Mouse (Mus musculus) heart, embryonic 16.5 days (tissue): ENCODE measurements at regions not wholly inside any gene's neighbourhood (a gene's known extent, or its start where the extent isn't known, plus 50 kb on each side); places are given as distances from the start of the nearest gene placed in this dataset.

Experiments
- ATAC-seq: fragments of 200-750 bp; cut with Nextera tagmentation; replicated peaks from 2 replicates; pipeline ENCODE4 v1.8.0; 2017; ENCODE audit warnings: moderate number of reproducible peaks; ENCODE audit not compliant: insufficient read depth, low FRiP score; ENCODE audit errors: extremely low read depth
- H3K27ac ChIP-seq: fragments of 300-500 bp; sonication (generic); 2 replicates; pipeline ENCODE4 v1.5.1; 2014; ENCODE audit warnings: mild to moderate bottlenecking, low read length, control low read depth, moderate library complexity
- H3K27me3 ChIP-seq: fragments of 300-500 bp; sonication (generic); 2 replicates; pipeline ENCODE4 v1.6.1; 2014; ENCODE audit warnings: low read length, mixed read lengths; ENCODE audit not compliant: control insufficient read depth, insufficient read depth
- H3K36me3 ChIP-seq: fragments of 300-500 bp; sonication (generic); 2 replicates; pipeline ENCODE4 v1.6.1; 2014; ENCODE audit not compliant: control insufficient read depth, insufficient read depth
- H3K4me1 ChIP-seq: fragments of 300-500 bp; sonication (generic); 2 replicates; pipeline ENCODE4 v1.6.1; 2014; ENCODE audit warnings: low read length, mixed read lengths; ENCODE audit not compliant: control insufficient read depth, insufficient read depth
- H3K4me2 ChIP-seq: fragments of 300-500 bp; sonication (generic); 2 replicates; pipeline ENCODE4 v1.6.1; 2014; ENCODE audit warnings: low read depth, mild to moderate bottlenecking, control low read depth, low read length
- H3K4me3 ChIP-seq: fragments of 300-500 bp; sonication (generic); 2 replicates; pipeline ENCODE4 v1.5.1; 2014; ENCODE audit warnings: mild to moderate bottlenecking, control low read depth, low read length
- H3K9ac ChIP-seq: fragments of 300-500 bp; sonication (generic); 2 replicates; pipeline ENCODE4 v1.6.1; 2014; ENCODE audit warnings: low read length, control low read depth
- H3K9me3 ChIP-seq: fragments of 300-500 bp; sonication (generic); replicated peaks from 2 replicates; pipeline ENCODE4 v1.6.1; 2016; ENCODE audit warnings: low read length; ENCODE audit not compliant: control insufficient read depth
- whole genome bisulfite sequencing: fragments of 180-500 bp; shearing (Covaris S2); extraction: QIAGEN DNeasy Blood & Tissue Kit; methylation state at CpG from one replicate; pipeline ENCODE4 v1.1.7; 2014; 5-methylcytosine and 5-hydroxymethylcytosine counted together

GRCm38 (mm10) chr12:73434684-73435083 is 111.5 kb downstream of the Tmem30b start:
- ATAC-seq = no peak
- no peaks in the 10 kb centered on the region for H3K4me1 ChIP-seq
- no peaks in the 10 kb centered on the region for H3K36me3 ChIP-seq
- no peaks in the 10 kb centered on the region for H3K9me3 ChIP-seq
- H3K27me3 ChIP-seq = no peaks in the 10 kb centered on the region
- H3K4me2 ChIP-seq = no peak overlapping the region
- no peak overlapping the region for H3K4me3 ChIP-seq
- WGBS = 68% methylated on average over 10 of the region's 10 CpGs
- H3K9ac ChIP-seq = no peak overlapping the region
- no peak overlapping the region for H3K27ac ChIP-seq

- H3K4me1 ChIP-seq = no peaks in the 10 kb centered on the region; the same call in 1 of the 2 replicates
- H3K27me3 ChIP-seq = no peaks in the 10 kb centered on the region
- H3K27ac ChIP-seq = no peak overlapping the region
- no peak overlapping the region for H3K4me3 ChIP-seq
- no peak overlapping the region for H3K4me2 ChIP-seq
- H3K9me3 ChIP-seq = no peaks in the 10 kb centered on the region
- H3K36me3 ChIP-seq = no peaks in the 10 kb centered on the region
- no peak overlapping the region for H3K9ac ChIP-seq
- ATAC-seq = no peak
- 65% methylated on average over 5 of the region's 5 CpGs for WGBS
Measured at GRCm38 (mm10) chr12:73432546-73432945, 113.6 kb downstream of the Tmem30b start.

DNA sequence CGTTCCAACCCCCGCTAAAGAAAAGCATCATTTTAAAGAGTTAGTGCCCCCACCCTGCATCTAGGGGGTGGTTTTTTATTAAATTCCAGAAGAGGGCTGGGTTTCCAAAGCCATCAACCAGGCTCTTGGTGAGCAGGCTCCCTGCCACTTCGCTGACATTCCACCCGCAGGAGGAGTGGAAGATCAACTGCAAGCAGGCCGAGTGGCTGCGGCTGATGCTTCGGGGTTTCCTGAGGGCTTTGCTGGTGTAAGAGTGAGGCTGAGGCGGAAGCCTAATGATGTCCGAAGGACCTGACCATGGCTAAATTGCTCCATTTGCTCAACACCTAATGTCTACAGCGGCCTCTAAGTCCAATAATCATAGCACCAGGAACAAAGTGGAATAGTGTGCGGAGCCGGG is 118.0 kb downstream of the Tmem30b start:
- H3K27me3 ChIP-seq = no peaks in the 10 kb centered on the region
- no peak overlapping the region for H3K9ac ChIP-seq
- H3K4me1 ChIP-seq = no peaks in the 10 kb centered on the region; the same call in 1 of the 2 replicates
- H3K27ac ChIP-seq = no peak overlapping the region
- H3K36me3 ChIP-seq = no peaks in the 10 kb centered on the region
- H3K4me2 ChIP-seq = no peak overlapping the region
- H3K4me3 ChIP-seq = no peak overlapping the region
- no peaks in the 10 kb centered on the region for H3K9me3 ChIP-seq
- 60% methylated on average over 12 of the region's 12 CpGs for WGBS
- no peak for ATAC-seq

- H3K36me3 ChIP-seq = no peaks in the 10 kb centered on the region
- H3K9ac ChIP-seq = no peak overlapping the region
- H3K4me3 ChIP-seq = no peak overlapping the region
- H3K4me1 ChIP-seq = no peaks in the 10 kb centered on the region; the same call in 1 of the 2 replicates
- ATAC-seq = no peak
- H3K27me3 ChIP-seq = no peaks in the 10 kb centered on the region
- 87% methylated on average over 7 of the region's 7 CpGs for WGBS
- no peaks in the 10 kb centered on the region for H3K9me3 ChIP-seq
- H3K27ac ChIP-seq = no peak overlapping the region
- no peak overlapping the region for H3K4me2 ChIP-seq
Measured at GRCm38 (mm10) chr12:73424814-73425213, 121.4 kb downstream of the Tmem30b start.

GRCm38 (mm10) chr12:73417101-73417500 is 129.1 kb downstream of the Tmem30b start:
- Histone ChIP-seq H3K9ac (no peak overlapping the region), H3K9me3 (no peaks in the 10 kb centered on the region), H3K4me1 (no peaks in the 10 kb centered on the region), H3K4me3 (no peak overlapping the region), H3K27me3 (no peaks in the 10 kb centered on the region), H3K27ac (no peak overlapping the region), H3K4me2 (no peak overlapping the region), H3K36me3 (no peaks in the 10 kb centered on the region)
- ATAC-seq = no peak; the same call in 1 of the 2 replicates
- WGBS = 74% methylated on average over 3 of the region's 3 CpGs

- Histone ChIP-seq H3K4me3 (no peak overlapping the region), H3K4me2 (no peak overlapping the region), H3K27me3 (no peaks in the 10 kb centered on the region), H3K9me3 (no peaks in the 10 kb centered on the region), H3K36me3 (no peaks in the 10 kb centered on the region), H3K9ac (no peak overlapping the region), H3K4me1 (peaks cover 3% of the 10 kb centered on the region; the same call in 1 of the 2 replicates), H3K27ac (no peak overlapping the region)
- ATAC-seq = no peak
- 61% methylated on average over 16 of the region's 16 CpGs for WGBS
Measured at GRCm38 (mm10) chr12:73416367-73416897, 129.8 kb downstream of the Tmem30b start.

DNA sequence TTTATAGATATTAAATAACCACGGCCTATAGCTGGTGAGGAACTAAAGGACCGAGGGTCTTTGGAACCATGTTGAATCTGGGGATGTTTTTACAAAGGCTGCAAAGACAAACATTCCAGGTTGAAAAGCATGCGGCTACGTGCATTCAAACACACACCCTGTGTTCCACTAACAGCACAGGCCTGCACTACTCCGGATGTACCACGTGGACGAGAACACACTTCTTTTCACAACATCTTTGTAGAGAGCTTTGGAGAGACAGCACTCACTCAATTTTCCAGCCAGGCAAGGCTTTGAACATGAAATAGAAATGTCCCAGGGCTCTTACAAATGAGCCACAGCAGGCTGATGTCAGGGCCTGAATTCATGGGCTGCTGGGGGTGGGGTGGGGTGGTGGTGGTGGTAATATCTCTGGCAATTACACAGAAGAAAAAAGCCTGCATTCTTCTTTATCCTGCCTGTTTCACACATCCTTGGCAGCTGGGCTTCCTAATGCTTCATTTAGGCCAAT is 129.3 kb downstream of the Slc38a6 start:
- no peaks in the 10 kb centered on the region for H3K36me3 ChIP-seq
- H3K4me2 ChIP-seq = no peak overlapping the region
- no peak overlapping the region for H3K4me3 ChIP-seq
- no peak for ATAC-seq
- no peak overlapping the region for H3K27ac ChIP-seq
- H3K27me3 ChIP-seq = no peaks in the 10 kb centered on the region
- H3K4me1 ChIP-seq = peaks cover 6% of the 10 kb centered on the region
- no peaks in the 10 kb centered on the region for H3K9me3 ChIP-seq
- no peak overlapping the region for H3K9ac ChIP-seq
- WGBS = 78% methylated on average over 7 of the region's 7 CpGs

DNA sequence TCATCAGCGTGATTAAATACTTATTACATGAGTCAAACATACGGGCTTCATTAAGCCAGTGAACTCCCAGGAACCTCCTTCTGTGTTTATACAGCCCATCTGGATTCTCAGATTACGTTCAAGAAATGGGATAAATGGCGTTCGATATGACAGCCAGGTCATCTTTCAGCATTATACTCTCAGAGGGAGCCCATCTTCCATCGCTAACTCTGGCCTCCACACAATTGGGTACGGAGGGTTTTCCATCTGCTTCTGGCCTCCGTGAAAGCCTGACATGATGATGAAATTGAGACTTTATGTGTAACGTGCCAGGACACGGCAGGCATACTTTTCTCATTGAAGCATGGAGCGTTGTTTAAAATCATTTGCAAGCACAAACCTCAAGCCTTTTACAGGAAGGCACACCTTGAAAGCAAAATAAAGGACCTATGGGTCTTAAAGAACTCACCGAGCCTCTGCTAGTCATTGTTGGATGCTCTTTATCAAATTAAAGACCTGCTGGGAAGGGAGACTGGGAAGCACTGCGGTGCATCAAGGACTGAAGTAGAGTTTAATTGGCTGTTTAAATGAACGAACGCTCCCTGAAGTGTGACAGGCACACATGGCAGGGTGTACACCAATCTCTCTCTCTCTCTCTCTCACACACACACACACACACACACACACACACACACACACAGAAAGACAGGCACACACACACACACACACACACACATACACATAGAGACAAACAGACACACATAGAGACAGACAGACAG is 127.0 kb downstream of the Slc38a6 start:
- H3K4me1 ChIP-seq = peaks cover 11% of the 10 kb centered on the region
- no peak overlapping the region for H3K9ac ChIP-seq
- H3K4me2 ChIP-seq = no peak overlapping the region
- no peaks in the 10 kb centered on the region for H3K9me3 ChIP-seq
- no peak overlapping the region for H3K4me3 ChIP-seq
- H3K27ac ChIP-seq = no peak overlapping the region
- H3K27me3 ChIP-seq = no peaks in the 10 kb centered on the region
- 67% methylated on average over 15 of the region's 15 CpGs for WGBS
- ATAC-seq = no peak
- H3K36me3 ChIP-seq = no peaks in the 10 kb centered on the region

GRCm38 (mm10) chr12:73412500-73412899 is 125.9 kb downstream of the Slc38a6 start:
- Histone ChIP-seq H3K27me3 (no peaks in the 10 kb centered on the region), H3K27ac (no peak overlapping the region), H3K4me1 (peaks cover 18% of the 10 kb centered on the region), H3K9me3 (no peaks in the 10 kb centered on the region), H3K4me3 (no peak overlapping the region), H3K9ac (no peak overlapping the region), H3K36me3 (no peaks in the 10 kb centered on the region), H3K4me2 (no peak overlapping the region)
- no peak for ATAC-seq
- 81% methylated on average over 4 of the region's 4 CpGs for WGBS
